Mouse (Mus musculus): ENCODE measurements at regions not wholly inside any gene's neighbourhood (a gene's known extent, or its start where the extent isn't known, plus 50 kb on each side); places are given as distances from the start of the nearest gene placed in this dataset.

- no peaks in the 10 kb centered on the region for H3K9me3 ChIP-seq (ENCODE audit: control insufficient read depth, low read length)
- H3K4me1 ChIP-seq (ENCODE audit: control insufficient read depth, insufficient read depth, low read length): peaks cover 8% of the 10 kb centered on the region; the same call in 1 of the 2 replicates
- no peaks in the 10 kb centered on the region for H3K36me3 ChIP-seq (ENCODE audit: control insufficient read depth, insufficient read depth, low read length)
- no peak overlapping the region for H3K27ac ChIP-seq (ENCODE audit: low read depth, low read length)
- no peak overlapping the region for H3K4me3 ChIP-seq (ENCODE audit: low read length)
- ATAC-seq (ENCODE audit: low FRiP score, low TSS enrichment): no peak
- WGBS: 76% methylated on average over 6 of the region's 6 CpGs
- no peak overlapping the region for H3K9ac ChIP-seq (ENCODE audit: low read depth, low read length)
- no peak overlapping the region for H3K4me2 ChIP-seq (replicated peaks; ENCODE audit: low read depth, low read length)
- H3K27me3 ChIP-seq (ENCODE audit: control insufficient read depth, insufficient read depth, low read length): no peaks in the 10 kb centered on the region; the same call in 1 of the 2 replicates
These were observed 68.1 kb downstream of the Efnb1 start for GRCm38 (mm10) chrX:99204077-99204476.

- no peak for ATAC-seq (ENCODE audit: low FRiP score, low TSS enrichment)
- no peaks in the 10 kb centered on the region for H3K27me3 ChIP-seq (ENCODE audit: control insufficient read depth, insufficient read depth, low read length)
These were observed 65.2 kb downstream of the Efnb1 start for GRCm38 (mm10) chrX:99201081-99201480.

GRCm38 (mm10) chrX:99199669-99200068 lies 63.7 kb downstream of the Efnb1 start:
- peak overlapping the region; percentile 39; the same call in 1 of the 2 replicates for H3K4me2 ChIP-seq (replicated peaks; ENCODE audit: low read depth, low read length)
- H3K9me3 ChIP-seq (ENCODE audit: control insufficient read depth, low read length): no peaks in the 10 kb centered on the region
- H3K27ac ChIP-seq (ENCODE audit: low read depth, low read length): peak overlapping the region; percentile 92
- H3K9ac ChIP-seq (ENCODE audit: low read depth, low read length): peak overlapping the region; percentile 47
- H3K27me3 ChIP-seq (ENCODE audit: control insufficient read depth, insufficient read depth, low read length): no peaks in the 10 kb centered on the region
- H3K4me1 ChIP-seq (ENCODE audit: control insufficient read depth, insufficient read depth, low read length): peaks cover 13% of the 10 kb centered on the region; the same call in 1 of the 2 replicates
- H3K36me3 ChIP-seq (ENCODE audit: control insufficient read depth, insufficient read depth, low read length): no peaks in the 10 kb centered on the region
- no peak; the same call in 1 of the 2 replicates for ATAC-seq (ENCODE audit: low FRiP score, low TSS enrichment)
- WGBS: 62% methylated on average over 5 of the region's 5 CpGs
- no peak overlapping the region for H3K4me3 ChIP-seq (ENCODE audit: low read length)

More at GRCm38 (mm10) chrX:99201081-99201480, 65.2 kb downstream of the Efnb1 start:
- H3K36me3 ChIP-seq (ENCODE audit: control insufficient read depth, insufficient read depth, low read length): no peaks in the 10 kb centered on the region
- H3K9me3 ChIP-seq (ENCODE audit: control insufficient read depth, low read length): no peaks in the 10 kb centered on the region
- no peak overlapping the region for H3K27ac ChIP-seq (ENCODE audit: low read depth, low read length)
- 70% methylated on average over 7 of the region's 7 CpGs for WGBS
- H3K4me3 ChIP-seq (ENCODE audit: low read length): no peak overlapping the region
- H3K4me2 ChIP-seq (replicated peaks; ENCODE audit: low read depth, low read length): no peak overlapping the region
- no peak overlapping the region for H3K9ac ChIP-seq (ENCODE audit: low read depth, low read length)
- peaks cover 13% of the 10 kb centered on the region; the same call in 1 of the 2 replicates for H3K4me1 ChIP-seq (ENCODE audit: control insufficient read depth, insufficient read depth, low read length)

- H3K9me3 ChIP-seq (ENCODE audit: control insufficient read depth, low read length): no peaks in the 10 kb centered on the region
- H3K36me3 ChIP-seq (ENCODE audit: control insufficient read depth, insufficient read depth, low read length): no peaks in the 10 kb centered on the region
- no peaks in the 10 kb centered on the region for H3K27me3 ChIP-seq (ENCODE audit: control insufficient read depth, insufficient read depth, low read length)
- peaks cover 13% of the 10 kb centered on the region; the same call in 1 of the 2 replicates for H3K4me1 ChIP-seq (ENCODE audit: control insufficient read depth, insufficient read depth, low read length)
- peak overlapping the region; percentile 12; the same call in 1 of the 2 replicates for H3K4me3 ChIP-seq (ENCODE audit: low read length)
- H3K9ac ChIP-seq (ENCODE audit: low read depth, low read length): peak overlapping the region; percentile 47
- H3K27ac ChIP-seq (ENCODE audit: low read depth, low read length): peak overlapping the region; percentile 92
- H3K4me2 ChIP-seq (replicated peaks; ENCODE audit: low read depth, low read length): peak overlapping the region; percentile 39
- peak; percentile 89 for ATAC-seq (ENCODE audit: low FRiP score, low TSS enrichment)
- WGBS: 36% methylated on average over 29 of the region's 29 CpGs
These were observed 63.2 kb downstream of the Efnb1 start for GRCm38 (mm10) chrX:99198961-99199631.
